Mouse (Mus musculus): ENCODE data around the gene Rapgef2.

- TF ChIP-seq CTCF (IDR thresholded peaks at IDR 0.05; ENCODE audit: low read depth): no peak
- TF ChIP-seq EP300 (optimal IDR thresholded peaks at IDR 0.05): no peak
These were observed 140.8 kb downstream of the Rapgef2 start for GRCm38 (mm10) chr3:79145407-79146055.

Measured in stomach, postnatal 0 days (tissue).